Mouse (Mus musculus): ENCODE results near the gene Olfr1359. TPM values are rescaled to one million over a fixed set of nuclear protein-coding genes. Genes with fewer than 3 reads are reported as not detected.
"Not testable (repeated sequence)": the region's sequence is repeated elsewhere in the genome, so short reads cannot be mapped to it uniquely, and the experiment has no call there.

Olfr1359 gene
- total and polyA plus RNA-seq, 2 experiments, result not detected

DNA sequence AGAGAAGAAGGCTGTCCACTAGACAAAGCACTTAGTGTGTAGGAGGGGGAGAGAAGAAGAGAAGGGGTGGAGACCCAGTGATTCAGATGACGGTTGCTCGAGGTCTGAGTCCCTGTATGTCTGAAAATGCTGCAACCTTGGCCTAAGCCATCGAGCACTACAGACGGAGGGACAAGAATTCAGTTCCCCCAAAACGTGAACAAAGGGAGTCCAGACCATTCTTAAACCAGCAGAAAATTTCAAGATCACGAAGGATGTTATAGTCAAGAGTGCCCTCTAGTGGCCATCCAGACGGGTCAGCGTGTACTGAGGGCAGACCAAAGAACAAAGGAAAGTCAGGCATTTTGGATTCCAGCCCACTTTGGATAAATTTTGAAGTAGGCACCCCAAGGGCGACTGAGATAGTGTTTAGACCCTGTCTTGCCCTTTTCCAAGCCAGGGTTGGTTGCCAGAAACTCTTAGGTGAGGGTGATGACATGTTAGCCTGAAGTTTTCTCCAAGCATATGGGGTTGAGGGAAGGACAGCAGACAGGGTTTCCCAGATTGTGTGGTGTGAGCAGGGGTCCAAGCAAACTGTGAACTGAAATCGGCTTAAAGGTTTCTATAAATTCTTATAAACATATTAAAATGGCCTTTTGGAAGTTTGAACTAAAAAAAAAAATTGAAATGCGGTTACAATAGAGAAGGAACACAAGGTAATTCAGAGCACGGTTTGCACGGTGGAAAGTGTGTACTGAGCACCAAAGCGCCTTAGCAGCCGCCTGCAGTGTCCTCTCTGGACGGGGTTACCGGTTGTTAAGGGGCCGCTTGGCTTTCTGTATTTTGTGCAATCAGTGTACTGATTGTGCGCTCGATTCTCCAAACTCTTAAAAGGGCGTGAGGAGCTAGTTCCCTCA, 36.3 kb downstream of the Olfr1359 start:
- H3K27ac ChIP-seq (replicated peaks; ENCODE audit: insufficient read depth, low read depth, low read length), result 0 out of 2 replicates have a peak overlapping the region, but pooled peaks have one; percentile 12
- WGBS, result 2% methylated on average over 21 of the region's 21 CpGs

DNA sequence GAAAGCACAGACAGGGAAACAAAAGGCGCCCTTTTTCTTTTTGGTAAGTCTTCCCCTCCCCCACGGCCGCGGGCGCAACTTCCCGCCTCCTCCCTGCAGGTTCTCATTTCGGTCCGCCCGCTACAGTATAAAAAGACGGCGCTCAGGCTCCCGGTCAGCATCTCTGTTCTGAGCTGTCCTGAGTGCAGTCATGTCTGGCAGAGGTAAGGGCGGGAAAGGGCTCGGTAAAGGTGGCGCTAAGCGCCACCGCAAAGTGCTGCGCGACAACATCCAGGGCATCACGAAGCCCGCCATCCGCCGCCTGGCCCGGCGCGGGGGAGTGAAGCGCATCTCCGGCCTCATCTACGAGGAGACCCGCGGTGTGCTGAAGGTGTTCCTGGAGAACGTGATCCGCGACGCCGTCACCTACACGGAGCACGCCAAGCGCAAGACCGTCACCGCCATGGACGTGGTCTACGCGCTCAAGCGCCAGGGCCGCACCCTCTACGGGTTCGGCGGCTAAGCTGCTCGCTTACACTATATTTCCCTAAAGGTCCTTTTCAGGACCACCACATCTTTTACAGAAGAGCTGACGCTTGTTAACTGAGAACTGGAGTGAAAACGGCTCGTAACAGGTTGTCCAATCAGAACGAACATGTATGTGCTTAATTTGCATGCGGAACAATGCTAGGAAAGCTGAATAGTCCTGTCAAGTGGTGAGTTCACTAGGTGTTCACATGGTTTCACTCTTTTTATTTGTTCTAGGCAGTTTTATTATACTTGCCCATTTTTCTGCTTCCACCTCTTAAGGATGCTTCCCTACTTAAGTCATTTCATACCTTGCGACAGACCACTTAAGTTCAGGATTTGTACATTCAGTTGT, 37.2 kb downstream of the Olfr1359 start, which contains the start of gene Hist1h4j:
TSS of gene Hist1h4j (plus strand) at position 159 of the 862 bp plus-strand sequence.
- TF ChIP-seq POLR2A (IDR thresholded peaks at IDR 0.05; ENCODE audit: extremely low read depth, insufficient read depth, low read length), result peak; percentile 70
- not testable (repeated sequence) for H3K79me2 ChIP-seq (ENCODE audit: control insufficient read depth, insufficient read depth, low read length); H3K36me3 ChIP-seq (ENCODE audit: control insufficient read depth, insufficient read depth, low read length); H3K4me1 ChIP-seq (ENCODE audit: control insufficient read depth, insufficient read depth, low read length); H3K27me3 ChIP-seq (ENCODE audit: control insufficient read depth, insufficient read depth, low read length)
- 2% methylated on average over 47 of the region's 56 CpGs for WGBS
- Histone ChIP-seq H3K27ac (replicated peaks; ENCODE audit: insufficient read depth, low read depth, low read length) (0 out of 2 replicates have a peak within 1 kb of the TSS, but pooled peaks have one; percentile 12), H3K4me3 (ENCODE audit: insufficient read depth, low read depth, low read length) (peak within 1 kb of the TSS; percentile 93), H3K9ac (ENCODE audit: low read depth, low read length) (peak within 1 kb of the TSS; percentile 57)
- peak; percentile 38 for DNase-seq (ENCODE audit: extremely low read depth, low read depth, low spot score)

More for the DNA sequence above, 36.3 kb downstream of the Olfr1359 start:
- peak; percentile 66; the same call in 1 of the 2 replicates for TF ChIP-seq CTCF (IDR thresholded peaks at IDR 0.05; ENCODE audit: low read depth, low read length)
- no peak for TF ChIP-seq POLR2A (IDR thresholded peaks at IDR 0.05; ENCODE audit: extremely low read depth, insufficient read depth, low read length)
- peak; percentile 73 for DNase-seq (ENCODE audit: extremely low read depth, low read depth, low spot score)
- H3K4me3 ChIP-seq (ENCODE audit: insufficient read depth, low read depth, low read length), result peak overlapping the region; percentile 93
- no peaks in the 10 kb centered on the region for H3K79me2 ChIP-seq (ENCODE audit: control insufficient read depth, insufficient read depth, low read length)
- H3K27me3 ChIP-seq (ENCODE audit: control insufficient read depth, insufficient read depth, low read length), result no peaks in the 10 kb centered on the region
- H3K4me1 ChIP-seq (ENCODE audit: control insufficient read depth, insufficient read depth, low read length), result peaks cover 7% of the 10 kb centered on the region
- H3K9ac ChIP-seq (ENCODE audit: low read depth, low read length), result peak overlapping the region; percentile 29; the same call in 1 of the 2 replicates
- H3K36me3 ChIP-seq (ENCODE audit: control insufficient read depth, insufficient read depth, low read length), result no peaks in the 10 kb centered on the region

DNA sequence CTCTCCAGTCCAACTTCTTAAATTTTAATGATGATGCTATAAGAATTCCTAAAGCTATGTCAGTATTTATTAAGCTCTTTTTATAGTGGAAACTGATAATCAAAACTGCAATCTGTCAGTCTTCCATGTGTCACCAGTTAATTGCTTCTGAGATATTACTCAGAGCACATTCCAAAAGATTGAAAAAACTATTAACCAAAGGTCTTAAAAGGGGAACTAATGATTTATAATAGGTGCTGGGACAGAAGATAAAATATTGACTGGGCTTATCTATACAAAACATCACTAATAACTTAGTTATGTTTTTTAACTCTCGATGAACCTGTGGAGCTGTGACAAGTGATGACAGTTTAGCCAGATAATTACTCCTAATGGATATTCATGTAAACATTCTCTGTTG, 47.1 kb downstream of the Olfr1359 start:
- peaks cover 3% of the 10 kb centered on the region for H3K4me1 ChIP-seq (ENCODE audit: control insufficient read depth, insufficient read depth, low read length)
- no peak for DNase-seq (ENCODE audit: extremely low read depth, low read depth, low spot score)
- no peaks in the 10 kb centered on the region; the same call in 1 of the 2 replicates for H3K79me2 ChIP-seq (ENCODE audit: control insufficient read depth, insufficient read depth, low read length)
- no peak overlapping the region for H3K4me3 ChIP-seq (ENCODE audit: insufficient read depth, low read depth, low read length)
- TF ChIP-seq CTCF (IDR thresholded peaks at IDR 0.05; ENCODE audit: low read depth, low read length) (no peak), POLR2A (IDR thresholded peaks at IDR 0.05; ENCODE audit: extremely low read depth, insufficient read depth, low read length) (no peak)
- H3K27ac ChIP-seq (replicated peaks; ENCODE audit: insufficient read depth, low read depth, low read length), result no peak overlapping the region
- WGBS, result 84% methylated on average over 1 of the region's 1 CpGs
- H3K36me3 ChIP-seq (ENCODE audit: control insufficient read depth, insufficient read depth, low read length), result peaks cover 2% of the 10 kb centered on the region; the same call in 1 of the 2 replicates
- H3K9ac ChIP-seq (ENCODE audit: low read depth, low read length), result no peak overlapping the region
- no peaks in the 10 kb centered on the region for H3K27me3 ChIP-seq (ENCODE audit: control insufficient read depth, insufficient read depth, low read length)

GRCm38 (mm10) chr13:21749387-21750158, 51.7 kb downstream of the Olfr1359 start:
- no peaks in the 10 kb centered on the region for H3K27me3 ChIP-seq (ENCODE audit: control insufficient read depth, insufficient read depth, low read length)
- peaks cover 2% of the 10 kb centered on the region; the same call in 1 of the 2 replicates for H3K36me3 ChIP-seq (ENCODE audit: control insufficient read depth, insufficient read depth, low read length)
- peaks cover 6% of the 10 kb centered on the region for H3K4me1 ChIP-seq (ENCODE audit: control insufficient read depth, insufficient read depth, low read length)
- TF ChIP-seq POLR2A (IDR thresholded peaks at IDR 0.05; ENCODE audit: extremely low read depth, insufficient read depth, low read length), result no peak
- TF ChIP-seq CTCF (IDR thresholded peaks at IDR 0.05; ENCODE audit: low read depth, low read length), result no peak
- H3K4me3 ChIP-seq (ENCODE audit: insufficient read depth, low read depth, low read length), result peak overlapping the region; percentile 55
- H3K79me2 ChIP-seq (ENCODE audit: control insufficient read depth, insufficient read depth, low read length), result no peaks in the 10 kb centered on the region; the same call in 1 of the 2 replicates
- H3K9ac ChIP-seq (ENCODE audit: low read depth, low read length), result peak overlapping the region; percentile 28
- no peak for DNase-seq (ENCODE audit: extremely low read depth, low read depth, low spot score)
- H3K27ac ChIP-seq (replicated peaks; ENCODE audit: insufficient read depth, low read depth, low read length), result no peak overlapping the region
- WGBS, result 13% methylated on average over 5 of the region's 5 CpGs

Data from liver, adult 2 months (tissue).